Mouse (Mus musculus): ENCODE measurements around the gene Ptprn2. TPM values are rescaled to one million over a fixed set of nuclear protein-coding genes. Genes with fewer than 3 reads are reported as not detected.

The Ptprn2 gene
- total RNA-seq, 2 experiments from 2014 or later: 280 to 289 TPM

GRCm38 (mm10) chr12:116740141-116740540, 254.6 kb downstream of the Ptprn2 start:
- no peak for DNase-seq (ENCODE audit: low spot score in 2 of 2)
- Histone ChIP-seq H3K4me3 (no peak overlapping the region), H3K27ac (peak overlapping the region; percentile 46; the same call in 1 of the 2 replicates)
- TF ChIP-seq CTCF (conservative IDR thresholded peaks at IDR 0.05): no peak

DNA sequence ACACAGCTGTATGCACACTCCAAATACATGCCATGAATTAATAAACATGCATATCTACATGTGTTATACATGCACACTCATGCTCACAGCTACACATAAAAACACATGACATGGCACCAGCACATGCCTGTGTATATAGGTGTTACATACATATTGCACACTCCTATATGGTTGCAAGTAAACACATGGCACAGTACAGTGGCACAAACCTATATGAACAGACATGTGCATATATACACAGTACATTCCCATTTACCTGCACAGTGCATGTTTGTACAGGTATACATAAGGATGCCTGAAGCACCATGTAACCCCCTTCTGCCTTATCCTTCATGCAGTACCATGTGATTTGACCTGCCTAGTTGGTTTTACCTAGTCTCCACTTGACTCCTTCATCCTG, 255.8 kb downstream of the Ptprn2 start:
- H3K4me3 ChIP-seq: no peak overlapping the region
- 0 out of 2 replicates have a peak overlapping the region, but pooled peaks have one; percentile 2 for H3K27ac ChIP-seq
- DNase-seq (ENCODE audit: low spot score in 2 of 2): no peak
- TF ChIP-seq CTCF (conservative IDR thresholded peaks at IDR 0.05): no peak

DNA sequence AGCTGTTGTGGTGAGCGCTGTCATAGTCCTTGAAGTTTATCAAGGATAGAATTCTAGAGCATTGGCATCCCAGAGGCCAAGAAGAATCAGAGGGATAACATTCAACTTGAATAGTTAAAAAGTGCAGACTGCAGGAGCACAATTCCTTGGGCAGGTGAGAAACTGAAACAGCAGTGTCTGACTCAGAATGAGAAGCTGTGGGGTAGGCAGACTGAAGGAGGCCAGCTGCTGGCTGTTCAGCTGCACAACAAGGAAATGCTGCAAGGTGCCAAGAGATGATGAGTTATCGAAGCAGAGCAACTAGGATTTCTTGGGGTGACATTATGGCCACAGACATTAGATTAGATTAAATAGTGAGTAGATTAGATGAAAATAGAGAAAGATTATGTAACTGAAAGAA, 260.9 kb downstream of the Ptprn2 start:
- Histone ChIP-seq H3K4me3 (no peak overlapping the region), H3K27ac (peak overlapping the region; percentile 33; the same call in 1 of the 2 replicates)
- peak in 1 of 2 experiments; percentile 13 for DNase-seq (ENCODE audit: low spot score in 2 of 2)
- no peak for TF ChIP-seq CTCF (conservative IDR thresholded peaks at IDR 0.05)

- H3K4me3 ChIP-seq: no peak overlapping the region
- peak; percentile 6 to 27 for DNase-seq (ENCODE audit: low spot score in 2 of 2)
Measured at GRCm38 (mm10) chr12:116752784-116753183, 267.3 kb downstream of the Ptprn2 start.

DNA sequence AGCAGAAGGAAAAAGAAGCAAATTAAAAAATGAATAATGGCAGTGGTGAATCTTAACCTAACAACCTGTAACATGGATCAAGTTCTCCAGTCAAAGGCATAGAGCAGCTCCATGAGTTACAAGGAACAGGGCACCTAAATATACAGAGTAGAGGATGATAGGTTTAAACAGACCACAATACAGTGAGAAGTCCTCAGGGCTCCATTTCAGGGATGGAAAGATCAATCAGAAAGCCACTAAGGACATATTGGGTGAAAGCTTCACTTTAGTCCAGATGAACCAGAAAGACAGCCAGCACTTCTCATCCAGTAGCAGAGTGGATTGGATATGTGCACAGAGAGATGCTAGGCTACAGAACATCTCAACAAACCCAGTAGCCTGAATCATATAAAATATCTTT, 278.4 kb downstream of the Ptprn2 start:
- no peak for TF ChIP-seq CTCF (conservative IDR thresholded peaks at IDR 0.05)

More at GRCm38 (mm10) chr12:116752784-116753183, 267.3 kb downstream of the Ptprn2 start:
- TF ChIP-seq CTCF (conservative IDR thresholded peaks at IDR 0.05): peak; percentile 40
- H3K27ac ChIP-seq: peak overlapping the region; percentile 69

DNA sequence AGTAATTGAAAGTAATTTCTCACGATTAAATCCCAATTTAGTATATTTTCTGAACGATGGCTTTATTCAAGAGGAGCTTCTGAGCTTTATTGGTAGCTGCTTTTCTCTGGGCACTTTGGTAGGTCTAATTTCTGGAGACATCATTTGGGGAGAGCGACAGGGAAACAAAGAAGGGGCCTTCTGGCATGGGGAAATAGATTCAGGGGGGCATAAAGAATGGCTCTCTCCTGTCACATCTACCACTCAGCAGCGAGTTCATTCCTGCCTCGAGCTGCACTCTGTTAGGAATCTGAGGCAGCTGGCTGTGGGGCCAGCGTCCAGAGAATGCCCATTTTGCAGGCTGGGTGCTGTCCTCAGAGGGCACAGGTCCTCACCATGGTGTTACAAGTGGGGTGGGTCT, 285.4 kb downstream of the Ptprn2 start:
- no peak overlapping the region for H3K4me3 ChIP-seq

More for the DNA sequence above, 278.4 kb downstream of the Ptprn2 start:
- H3K27ac ChIP-seq: no peak overlapping the region
- no peak for DNase-seq (ENCODE audit: low spot score in 2 of 2)
- H3K4me3 ChIP-seq: no peak overlapping the region

DNA sequence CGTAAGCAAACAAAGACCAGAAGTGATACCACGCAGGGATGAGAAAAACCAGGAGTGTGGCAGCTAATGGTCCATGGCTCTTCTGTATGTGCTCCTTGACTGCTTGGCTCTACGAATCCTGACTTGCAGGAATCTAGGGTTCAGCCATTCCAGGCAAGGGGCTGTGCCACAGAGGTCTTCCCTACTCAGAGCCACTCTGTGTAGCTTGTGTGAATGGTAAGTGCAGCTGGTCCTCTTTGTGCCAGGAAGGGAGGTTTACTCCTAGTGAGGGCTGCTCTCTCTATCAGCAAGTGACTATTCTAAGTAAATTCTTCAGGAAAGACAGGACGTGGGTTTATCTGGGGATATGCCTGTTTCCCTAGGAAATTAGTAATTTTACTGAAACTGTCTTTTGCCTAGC, 286.0 kb downstream of the Ptprn2 start:
- Histone ChIP-seq H3K4me3 (no peak overlapping the region), H3K27ac (no peak overlapping the region)
- no peak for TF ChIP-seq CTCF (conservative IDR thresholded peaks at IDR 0.05)

More for the DNA sequence above, 285.4 kb downstream of the Ptprn2 start:
- no peak for DNase-seq (ENCODE audit: low spot score in 2 of 2)
- no peak for TF ChIP-seq CTCF (conservative IDR thresholded peaks at IDR 0.05)
- H3K27ac ChIP-seq: no peak overlapping the region

DNA sequence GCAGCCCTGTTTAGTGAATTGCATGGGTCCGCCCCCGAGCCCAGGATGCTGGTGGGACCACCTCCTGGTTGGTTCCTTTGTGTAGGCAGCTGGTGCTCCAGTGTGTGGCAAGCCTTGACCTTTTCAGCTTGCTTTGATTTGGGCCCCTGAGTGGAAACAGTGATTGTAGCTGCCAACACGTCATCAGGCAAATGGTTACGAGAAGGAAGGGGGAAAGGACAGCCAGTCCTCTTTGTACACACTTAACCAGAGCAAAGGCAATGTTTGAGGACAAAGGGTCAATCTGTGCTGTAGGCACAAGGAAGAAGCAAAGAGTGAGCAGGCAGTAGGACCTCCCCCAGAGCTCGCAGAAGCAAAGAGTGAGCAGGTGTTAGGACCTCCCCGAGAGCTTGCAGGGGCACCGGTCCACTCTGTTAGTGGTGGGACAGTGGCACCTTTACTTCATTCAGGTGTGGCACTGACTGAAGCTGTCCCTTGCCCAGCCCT, 286.6 kb downstream of the Ptprn2 start:
- no peak for TF ChIP-seq CTCF (conservative IDR thresholded peaks at IDR 0.05)
- Histone ChIP-seq H3K27ac (0 out of 2 replicates have a peak overlapping the region, but pooled peaks have one; percentile 0), H3K4me3 (no peak overlapping the region)
- DNase-seq (ENCODE audit: low spot score in 2 of 2): no peak

More for the DNA sequence above, 286.0 kb downstream of the Ptprn2 start:
- no peak for DNase-seq (ENCODE audit: low spot score in 2 of 2)

GRCm38 (mm10) chr12:116773344-116773743, 287.8 kb downstream of the Ptprn2 start:
- DNase-seq (ENCODE audit: low spot score in 2 of 2): no peak
- no peak for TF ChIP-seq CTCF (conservative IDR thresholded peaks at IDR 0.05)
- no peak overlapping the region for H3K27ac ChIP-seq

DNA sequence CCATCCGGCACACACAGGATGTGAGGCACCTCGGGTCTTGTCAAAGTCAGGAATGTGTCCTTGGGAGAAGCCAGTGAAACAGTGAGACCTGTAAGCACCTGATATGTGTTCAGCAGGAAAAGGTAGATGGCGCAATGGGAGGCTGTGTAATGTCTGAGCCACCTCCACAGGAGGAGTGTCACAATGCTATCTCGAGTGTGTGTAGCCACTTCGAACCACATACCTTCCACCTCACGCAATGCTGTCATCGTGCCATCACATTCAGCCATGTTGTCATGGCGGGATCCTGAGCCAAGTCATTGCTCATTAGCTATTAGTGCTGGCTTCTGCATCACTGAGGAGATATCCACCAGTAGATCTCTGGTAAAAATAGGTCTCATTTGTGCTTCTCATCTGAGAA, 290.9 kb downstream of the Ptprn2 start:
- Histone ChIP-seq H3K4me3 (no peak overlapping the region), H3K27ac (no peak overlapping the region)
- no peak for DNase-seq (ENCODE audit: low spot score in 2 of 2)
- TF ChIP-seq CTCF (conservative IDR thresholded peaks at IDR 0.05): no peak

More at GRCm38 (mm10) chr12:116773344-116773743, 287.8 kb downstream of the Ptprn2 start:
- no peak overlapping the region for H3K4me3 ChIP-seq

- TF ChIP-seq CTCF (conservative IDR thresholded peaks at IDR 0.05): no peak
- Histone ChIP-seq H3K4me3 (no peak overlapping the region), H3K27ac (no peak overlapping the region)
- DNase-seq (ENCODE audit: low spot score in 2 of 2): no peak
Measured at GRCm38 (mm10) chr12:116778095-116779090, 292.9 kb downstream of the Ptprn2 start.

DNA sequence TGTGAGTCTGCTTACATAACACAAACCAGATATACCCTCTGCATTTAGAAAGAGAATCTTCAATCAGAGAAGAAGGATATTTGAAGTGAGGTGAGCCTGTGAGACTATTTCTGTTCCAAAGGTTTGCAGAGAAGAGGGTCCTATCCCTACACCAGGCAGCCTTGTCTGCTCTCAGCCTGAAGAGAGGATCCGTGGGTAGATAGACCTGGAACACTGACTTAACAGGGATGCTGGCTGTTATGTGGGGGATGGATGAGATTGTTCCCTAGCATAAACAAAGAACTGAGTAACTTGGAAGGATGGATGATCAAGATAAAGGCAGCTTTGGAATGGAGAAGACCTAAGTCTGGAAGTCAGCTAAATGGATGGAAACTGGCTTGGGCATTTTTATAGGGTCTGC, 294.9 kb downstream of the Ptprn2 start:
- no peak for DNase-seq (ENCODE audit: low spot score in 2 of 2)
- no peak for TF ChIP-seq CTCF (conservative IDR thresholded peaks at IDR 0.05)
- Histone ChIP-seq H3K27ac (peak overlapping the region; percentile 39; the same call in 1 of the 2 replicates), H3K4me3 (no peak overlapping the region)

GRCm38 (mm10) chr12:116785731-116786130, 300.2 kb downstream of the Ptprn2 start:
- H3K4me3 ChIP-seq: no peak overlapping the region
- TF ChIP-seq CTCF (conservative IDR thresholded peaks at IDR 0.05): no peak
- no peak for DNase-seq (ENCODE audit: low spot score in 2 of 2)
- no peak overlapping the region for H3K27ac ChIP-seq
